Mouse (Mus musculus): ENCODE data around the gene Samd8. TPM values are rescaled to one million over a fixed set of nuclear protein-coding genes. Genes with fewer than 3 reads are reported as not detected.

The Samd8 gene
- total RNA-seq, 2 experiments from 2014 or later: 26.1 to 28.5 TPM

- intact Hi-C loops (cut with DNase I): no loop called here
- no peak for DNase-seq (ENCODE audit: low spot score)
Measured at GRCm38 (mm10) chr14:21787374-21787773, 37.0 kb downstream of the Samd8 start.

- DNase-seq (ENCODE audit: low spot score): no peak
- intact Hi-C loops (cut with DNase I): no loop called here
Measured at GRCm38 (mm10) chr14:21788121-21788520, 37.8 kb downstream of the Samd8 start.

- intact Hi-C loops (cut with DNase I): no loop called here
- no peak for DNase-seq (ENCODE audit: low spot score)
Measured at GRCm38 (mm10) chr14:21790585-21791251, 40.4 kb downstream of the Samd8 start.

GRCm38 (mm10) chr14:21791722-21792121 lies 41.4 kb downstream of the Samd8 start:
- intact Hi-C loops (cut with DNase I): no loop called here
- no peak for DNase-seq (ENCODE audit: low spot score)

- DNase-seq (ENCODE audit: low spot score): no peak
- intact Hi-C loops (cut with DNase I): no loop called here
Measured at GRCm38 (mm10) chr14:21792250-21792649, 41.9 kb downstream of the Samd8 start.

GRCm38 (mm10) chr14:21800641-21801040 lies 50.3 kb downstream of the Samd8 start:
- intact Hi-C loops (cut with DNase I): no loop called here
- DNase-seq (ENCODE audit: low spot score): no peak

GRCm38 (mm10) chr14:21801624-21802023 lies 51.3 kb downstream of the Samd8 start:
- no peak for DNase-seq (ENCODE audit: low spot score)
- intact Hi-C loops (cut with DNase I): no loop called here

- no peak for DNase-seq (ENCODE audit: low spot score)
- intact Hi-C loops (cut with DNase I): no loop called here
Measured at GRCm38 (mm10) chr14:21802543-21803206, 52.3 kb downstream of the Samd8 start.

- DNase-seq (ENCODE audit: low spot score): no peak
- intact Hi-C loops (cut with DNase I): no loop called here
Measured at GRCm38 (mm10) chr14:21806203-21806602, 55.9 kb downstream of the Samd8 start.

- no peak for DNase-seq (ENCODE audit: low spot score)
- intact Hi-C loops (cut with DNase I): no loop called here
Measured at GRCm38 (mm10) chr14:21806631-21807160, 56.4 kb downstream of the Samd8 start.

GRCm38 (mm10) chr14:21808208-21808922 lies 58.0 kb downstream of the Samd8 start:
- intact Hi-C loops (cut with DNase I): no loop called here

GRCm38 (mm10) chr14:21809418-21809817 lies 59.1 kb downstream of the Samd8 start:
- intact Hi-C loops (cut with DNase I): no loop called here
- no peak for DNase-seq (ENCODE audit: low spot score)

More at GRCm38 (mm10) chr14:21808208-21808922, 58.0 kb downstream of the Samd8 start:
- DNase-seq (ENCODE audit: low spot score): no peak

- no peak for DNase-seq (ENCODE audit: low spot score)
- intact Hi-C loops (cut with DNase I): no loop called here
Measured at GRCm38 (mm10) chr14:21811301-21811700, 61.0 kb downstream of the Samd8 start.

- DNase-seq (ENCODE audit: low spot score): no peak
- intact Hi-C loops (cut with DNase I): loop anchor here (1.0 kb wide), 1 partner anchor 37 kb away; no protein-coding TSS in a partner anchor
Measured at GRCm38 (mm10) chr14:21811744-21812393, 61.5 kb downstream of the Samd8 start.

GRCm38 (mm10) chr14:21812590-21813162 lies 62.3 kb downstream of the Samd8 start:
- DNase-seq (ENCODE audit: low spot score): peak; percentile 39
- intact Hi-C loops (cut with DNase I): loop anchor here (1.0 kb wide), 1 partner anchor 37 kb away; no protein-coding TSS in a partner anchor

- intact Hi-C loops (cut with DNase I): no loop called here
- no peak for DNase-seq (ENCODE audit: low spot score)
Measured at GRCm38 (mm10) chr14:21813216-21813615, 62.9 kb downstream of the Samd8 start.

GRCm38 (mm10) chr14:21813847-21814246 lies 63.5 kb downstream of the Samd8 start:
- no peak for DNase-seq (ENCODE audit: low spot score)
- intact Hi-C loops (cut with DNase I): no loop called here

- intact Hi-C loops (cut with DNase I): no loop called here
- no peak for DNase-seq (ENCODE audit: low spot score)
Measured at GRCm38 (mm10) chr14:21814606-21815005, 64.3 kb downstream of the Samd8 start.

GRCm38 (mm10) chr14:21816255-21816654 lies 65.9 kb downstream of the Samd8 start:
- intact Hi-C loops (cut with DNase I): no loop called here
- no peak for DNase-seq (ENCODE audit: low spot score)

- intact Hi-C loops (cut with DNase I): no loop called here
Measured at GRCm38 (mm10) chr14:21817453-21817852, 67.1 kb downstream of the Samd8 start.

More at GRCm38 (mm10) chr14:21817453-21817852, 67.1 kb downstream of the Samd8 start:
- no peak for DNase-seq (ENCODE audit: low spot score)
